Mouse (Mus musculus) lung, embryonic 16.5 days (tissue): ENCODE data around the gene Atp5d. TPM values are rescaled to one million over a fixed set of nuclear protein-coding genes. Genes with fewer than 3 reads are reported as not detected.
A peak's percentile ranks its signal among the peaks of the same experiment; 100 is the strongest.

ENCODE experiments used
- ATAC-seq: fragments of 200-750 bp; cut with Nextera tagmentation; 2 replicates; pipeline ENCODE4 v1.8.0; 2017; ENCODE audit warnings: low read depth, mild to moderate bottlenecking, moderate library complexity
- H3K27ac ChIP-seq: fragments of 300-500 bp; sonication (generic); 2 replicates; pipeline ENCODE4 v1.5.1; 2014; ENCODE audit warnings: mild to moderate bottlenecking, control low read depth, low read length
- H3K27me3 ChIP-seq: fragments of 300-500 bp; sonication (generic); 2 replicates; pipeline ENCODE4 v1.6.1; 2014; ENCODE audit warnings: low read depth, low read length, mixed read lengths; ENCODE audit not compliant: control insufficient read depth, insufficient read depth
- H3K36me3 ChIP-seq: fragments of 300-500 bp; sonication (generic); 2 replicates; pipeline ENCODE4 v1.6.1; 2014; ENCODE audit warnings: low read length; ENCODE audit not compliant: control insufficient read depth, insufficient read depth
- H3K4me1 ChIP-seq: fragments of 300-500 bp; sonication (generic); replicated peaks from 2 replicates; pipeline ENCODE4 v1.6.1; 2014; ENCODE audit warnings: low read length, mixed read lengths; ENCODE audit not compliant: control insufficient read depth, insufficient read depth
- H3K4me2 ChIP-seq: fragments of 300-500 bp; sonication (generic); 2 replicates; pipeline ENCODE4 v1.6.1; 2014; ENCODE audit warnings: low read depth, low read length, control low read depth
- H3K4me3 ChIP-seq: fragments of 300-500 bp; sonication (generic); 2 replicates; pipeline ENCODE4 v1.5.1; 2014; ENCODE audit warnings: mild to moderate bottlenecking, low read length, control low read depth
- H3K9ac ChIP-seq: fragments of 300-500 bp; sonication (generic); 2 replicates; pipeline ENCODE4 v1.6.1; 2014; ENCODE audit warnings: low read length, control low read depth
- H3K9me3 ChIP-seq: fragments of 300-500 bp; sonication (generic); 2 replicates; pipeline ENCODE4 v1.6.1; 2016; ENCODE audit warnings: low read length; ENCODE audit not compliant: control insufficient read depth
- WGBS: fragments of 180-500 bp; shearing (Covaris S2); extraction: QIAGEN DNeasy Blood & Tissue Kit; methylation state at CpG from one replicate; pipeline ENCODE4 v1.1.7; 2014; 5-methylcytosine and 5-hydroxymethylcytosine counted together
- polyA plus RNA-seq: library from polyadenylated mRNA; unstranded; fragments of >200 nt; fragmentation: Nextera tagmentation; extraction: Ambion mirVana; gene quantifications from 2 replicates; pipeline ENCODE4 v1.2.1, GENCODE M21; 2015

The Atp5d gene
- polyA plus RNA-seq, 1 experiment from 2014 or later, result 534 TPM

GRCm38 (mm10) chr10:80160455-80161371, 22.3 kb downstream of the Atp5d start:
- Histone ChIP-seq H3K36me3 (peaks cover 17% of the 10 kb centered on the region), H3K4me1 (peaks cover 88% of the 10 kb centered on the region), H3K27ac (peak overlapping the region; percentile 99), H3K4me3 (peak overlapping the region; percentile 50), H3K9me3 (no peaks in the 10 kb centered on the region), H3K4me2 (peak overlapping the region; percentile 76), H3K27me3 (no peaks in the 10 kb centered on the region), H3K9ac (peak overlapping the region; percentile 70)
- peak; percentile 7 for ATAC-seq
- WGBS, result under 1% methylated on average over 32 of the region's 33 CpGs

DNA sequence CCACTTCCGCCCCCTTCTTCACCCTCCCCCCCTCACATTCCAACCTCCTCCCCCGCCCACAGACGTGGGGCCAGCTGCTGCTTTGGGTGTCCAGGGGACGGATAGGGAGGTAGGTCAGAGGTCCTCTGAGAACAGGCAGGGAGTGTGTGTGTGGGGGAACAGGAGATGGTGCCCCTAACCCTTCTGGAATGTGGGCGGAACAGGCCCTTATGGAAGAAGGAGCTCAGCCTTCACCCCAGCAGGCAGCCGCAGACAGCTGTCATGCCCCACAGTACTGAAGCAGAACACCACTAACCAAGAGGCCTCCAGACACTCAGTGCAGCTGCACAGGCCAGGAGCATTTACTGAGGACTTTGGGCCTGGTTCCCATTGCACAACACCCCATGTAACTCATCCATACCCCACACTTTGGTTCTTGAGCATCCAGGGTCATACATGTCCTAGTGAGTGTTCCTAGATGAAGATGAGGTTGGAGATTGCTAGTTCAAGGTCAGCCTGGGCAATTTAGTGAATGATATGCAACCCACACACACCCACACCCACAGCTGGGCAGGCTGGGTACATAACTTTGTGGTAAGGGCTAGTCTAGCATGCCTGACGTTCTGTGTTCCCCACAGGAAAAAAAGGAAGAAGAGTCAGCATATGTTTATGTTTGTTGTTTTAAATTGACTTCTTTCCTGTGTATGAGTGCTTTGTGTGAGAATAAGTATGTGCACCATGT, 23.2 kb downstream of the Atp5d start:
- H3K27ac ChIP-seq, result peak overlapping the region; percentile 99
- H3K9me3 ChIP-seq, result no peaks in the 10 kb centered on the region
- H3K9ac ChIP-seq, result peak overlapping the region; percentile 70

GRCm38 (mm10) chr10:80162243-80162608, 23.8 kb downstream of the Atp5d start:
- Histone ChIP-seq H3K4me3 (no peak overlapping the region), H3K36me3 (peaks cover 4% of the 10 kb centered on the region; the same call in 1 of the 2 replicates), H3K27ac (peak overlapping the region; percentile 99), H3K4me2 (no peak overlapping the region), H3K4me1 (peaks cover 83% of the 10 kb centered on the region), H3K9ac (peak overlapping the region; percentile 5), H3K9me3 (no peaks in the 10 kb centered on the region), H3K27me3 (no peaks in the 10 kb centered on the region)
- ATAC-seq, result no peak
- WGBS, result 64% methylated on average over 3 of the region's 3 CpGs

More for the DNA sequence above, 23.2 kb downstream of the Atp5d start:
- ATAC-seq, result peak; percentile 34
- Histone ChIP-seq H3K27me3 (no peaks in the 10 kb centered on the region), H3K36me3 (peaks cover 8% of the 10 kb centered on the region), H3K4me3 (peak overlapping the region; percentile 50), H3K4me2 (peak overlapping the region; percentile 76), H3K4me1 (peaks cover 84% of the 10 kb centered on the region)
- WGBS, result 7% methylated on average over 7 of the region's 7 CpGs

DNA sequence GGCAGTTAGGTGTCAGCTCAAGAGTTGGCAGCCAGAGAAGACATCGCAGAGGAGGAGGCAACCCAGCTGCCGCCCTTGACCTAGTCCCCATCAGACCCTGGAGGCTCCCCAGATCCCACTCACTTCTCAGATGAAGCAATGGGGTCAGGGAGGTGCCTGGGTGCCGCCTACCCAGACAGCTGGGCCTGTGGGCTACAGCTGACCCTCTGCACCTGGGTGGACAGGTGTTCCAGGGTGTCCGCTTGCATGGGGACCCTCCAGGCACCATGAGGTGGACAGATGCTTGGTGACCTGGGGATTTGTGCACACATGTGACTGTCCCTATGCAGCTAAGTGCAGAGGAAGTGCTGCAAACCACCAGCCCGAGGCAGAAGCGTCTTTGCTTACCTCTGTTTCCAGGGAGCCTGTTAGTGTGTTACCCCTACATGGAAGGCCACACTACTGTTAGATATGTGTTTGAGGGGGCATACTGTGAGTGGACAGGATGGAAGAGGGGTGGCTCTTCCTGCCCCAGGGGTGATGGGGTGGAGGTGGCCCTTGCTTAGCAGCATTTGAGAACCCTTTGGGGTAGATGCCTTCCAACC, 24.4 kb downstream of the Atp5d start:
- WGBS, result 75% methylated on average over 6 of the region's 6 CpGs
- Histone ChIP-seq H3K36me3 (no peaks in the 10 kb centered on the region), H3K27me3 (no peaks in the 10 kb centered on the region), H3K4me3 (no peak overlapping the region), H3K4me1 (peaks cover 77% of the 10 kb centered on the region), H3K9ac (peak overlapping the region; percentile 5), H3K9me3 (no peaks in the 10 kb centered on the region), H3K4me2 (no peak overlapping the region), H3K27ac (peak overlapping the region; percentile 99)
- ATAC-seq, result no peak

- 53% methylated on average over 8 of the region's 8 CpGs for WGBS
- Histone ChIP-seq H3K4me2 (no peak overlapping the region), H3K36me3 (no peaks in the 10 kb centered on the region), H3K27ac (0 out of 2 replicates have a peak overlapping the region, but pooled peaks have one; percentile 10), H3K4me3 (no peak overlapping the region), H3K4me1 (peaks cover 71% of the 10 kb centered on the region), H3K27me3 (no peaks in the 10 kb centered on the region), H3K9me3 (no peaks in the 10 kb centered on the region), H3K9ac (no peak overlapping the region)
- ATAC-seq, result no peak
Measured at GRCm38 (mm10) chr10:80163721-80164120, 25.3 kb downstream of the Atp5d start.

DNA sequence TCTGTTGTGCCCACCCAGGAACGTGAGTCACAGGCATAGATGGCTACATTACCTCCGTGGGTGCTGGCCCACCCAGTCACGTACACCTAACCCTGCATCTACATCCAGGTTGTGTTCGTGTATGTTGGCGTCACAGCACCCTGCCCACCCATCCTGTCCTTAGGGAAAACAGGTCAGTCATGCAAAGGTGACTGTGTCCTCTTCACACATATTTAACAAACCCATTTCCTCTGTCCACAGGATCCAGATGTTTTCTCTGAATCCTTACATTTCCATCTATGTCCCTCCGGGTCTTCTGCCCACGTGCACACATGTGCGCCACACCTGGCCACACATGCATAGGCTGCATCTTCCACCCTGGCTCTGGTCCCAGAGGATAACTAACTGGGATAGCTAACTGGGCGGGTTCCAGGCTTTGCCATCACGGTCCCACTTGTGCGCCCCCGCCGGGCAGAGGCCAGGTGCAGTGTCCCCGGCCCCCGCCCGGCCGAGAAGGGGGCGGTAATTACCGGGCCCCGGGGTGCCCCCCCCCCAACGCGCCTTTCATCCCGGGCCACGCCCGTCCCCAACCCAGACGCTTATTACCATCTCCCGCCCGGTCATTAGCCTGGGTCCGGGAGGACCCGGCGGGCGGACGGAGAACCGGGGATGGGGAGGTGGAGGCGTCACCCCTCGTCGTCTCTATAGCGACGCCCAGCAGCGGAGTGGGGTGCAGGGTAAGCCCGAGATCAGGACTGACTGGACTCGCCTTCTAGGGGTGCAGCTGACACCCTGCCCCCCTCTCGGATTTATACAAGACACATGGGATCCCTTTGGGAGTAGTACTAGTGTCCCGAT, 25.9 kb downstream of the Atp5d start:
- Histone ChIP-seq H3K9ac (peak overlapping the region; percentile 60), H3K9me3 (no peaks in the 10 kb centered on the region), H3K27me3 (no peaks in the 10 kb centered on the region), H3K4me1 (peaks cover 69% of the 10 kb centered on the region), H3K27ac (peak overlapping the region; percentile 10; the same call in 1 of the 2 replicates), H3K4me3 (peak overlapping the region; percentile 43), H3K36me3 (no peaks in the 10 kb centered on the region), H3K4me2 (peak overlapping the region; percentile 83)
- 9% methylated on average over 44 of the region's 44 CpGs for WGBS
- no peak for ATAC-seq

- ATAC-seq, result peak; percentile 17
- no peak overlapping the region; the same call in 1 of the 2 replicates for H3K27ac ChIP-seq
- H3K9ac ChIP-seq, result peak overlapping the region; percentile 60
- peaks cover 71% of the 10 kb centered on the region for H3K4me1 ChIP-seq
- H3K9me3 ChIP-seq, result no peaks in the 10 kb centered on the region
- H3K4me3 ChIP-seq, result peak overlapping the region; percentile 43
- peak overlapping the region; percentile 83 for H3K4me2 ChIP-seq
- no peaks in the 10 kb centered on the region for H3K27me3 ChIP-seq
- H3K36me3 ChIP-seq, result peaks cover 3% of the 10 kb centered on the region
- under 1% methylated on average over 17 of the region's 17 CpGs for WGBS
Measured at GRCm38 (mm10) chr10:80164998-80165344, 26.5 kb downstream of the Atp5d start.

- H3K9me3 ChIP-seq, result no peaks in the 10 kb centered on the region
- peak within 1 kb of the TSS; percentile 90 for H3K27ac ChIP-seq
- no peak for ATAC-seq
- no peaks in the 10 kb centered on the region for H3K27me3 ChIP-seq
- peak within 1 kb of the TSS; percentile 43 for H3K4me3 ChIP-seq
- peak within 1 kb of the TSS; percentile 83 for H3K4me2 ChIP-seq
- H3K9ac ChIP-seq, result peak within 1 kb of the TSS; percentile 60
- 19% methylated on average over 19 of the region's 20 CpGs for WGBS
- peaks cover 9% of the 10 kb centered on the region for H3K36me3 ChIP-seq
- peaks cover 66% of the 10 kb centered on the region for H3K4me1 ChIP-seq
Measured at GRCm38 (mm10) chr10:80165392-80166128, 27.1 kb downstream of the Atp5d start, which contains the start of gene Cirbp. Gene Cirbp, plus strand, starts transcription at chr10:80165985.
